Mouse (Mus musculus) midbrain, embryonic 16.5 days (tissue): ENCODE measurements around the gene Gm21680. TPM values are rescaled to one million over a fixed set of nuclear protein-coding genes. Genes with fewer than 3 reads are reported as not detected.
"Not testable (repeated sequence)": the region's sequence is repeated elsewhere in the genome, so short reads cannot be mapped to it uniquely, and the experiment has no call there.

Experiments
- ATAC-seq: fragments of 200-750 bp; cut with Nextera tagmentation; 2 replicates; pipeline ENCODE4 v1.8.0; 2017; ENCODE audit warnings: moderate TSS enrichment
- H3K27ac ChIP-seq: fragments of 300-500 bp; sonication (generic); 2 replicates; pipeline ENCODE4 v1.5.1; 2014; ENCODE audit warnings: mild to moderate bottlenecking, low read length, mixed read lengths
- H3K27me3 ChIP-seq: fragments of 300-500 bp; sonication (generic); 2 replicates; pipeline ENCODE4 v1.6.1; 2014; ENCODE audit warnings: low read depth, low read length, mixed read lengths; ENCODE audit not compliant: control insufficient read depth, insufficient read depth
- H3K36me3 ChIP-seq: fragments of 300-500 bp; sonication (generic); 2 replicates; pipeline ENCODE4 v1.6.1; 2014; ENCODE audit warnings: mild to moderate bottlenecking, low read length, moderate library complexity, mixed read lengths; ENCODE audit not compliant: control insufficient read depth, insufficient read depth
- H3K4me1 ChIP-seq: fragments of 300-500 bp; sonication (generic); 2 replicates; pipeline ENCODE4 v1.6.1; 2014; ENCODE audit warnings: mild to moderate bottlenecking, low read length, mixed read lengths; ENCODE audit not compliant: control insufficient read depth, insufficient read depth
- H3K4me2 ChIP-seq: fragments of 300-500 bp; sonication (generic); 2 replicates; pipeline ENCODE4 v1.6.1; 2014; ENCODE audit warnings: mild to moderate bottlenecking, low read length, mixed read lengths
- H3K4me3 ChIP-seq: fragments of 300-500 bp; sonication (generic); 2 replicates; pipeline ENCODE4 v1.5.1; 2014; ENCODE audit warnings: low read depth, mild to moderate bottlenecking, low read length, moderate library complexity, mixed read lengths
- H3K9ac ChIP-seq: fragments of 300-500 bp; sonication (generic); 2 replicates; pipeline ENCODE4 v1.6.1; 2014; ENCODE audit warnings: low read depth, low read length, mixed read lengths
- H3K9me3 ChIP-seq: fragments of 300-500 bp; sonication (generic); replicated peaks from 2 replicates; pipeline ENCODE4 v1.6.1; 2014; ENCODE audit warnings: mild to moderate bottlenecking, low read length, mixed read lengths; ENCODE audit not compliant: control insufficient read depth, poor library complexity, severe bottlenecking
- WGBS: fragments of 180-500 bp; shearing (Covaris S2); extraction: QIAGEN DNeasy Blood & Tissue Kit; methylation state at CpG from one replicate; pipeline ENCODE4 v1.1.7; 2014; 5-methylcytosine and 5-hydroxymethylcytosine counted together
- polyA plus RNA-seq: library from polyadenylated mRNA; unstranded; fragments of >200 nt; fragmentation: Nextera tagmentation; extraction: Ambion mirVana; gene quantifications from 2 replicates; pipeline ENCODE4 v1.2.1, GENCODE M21; 2015

The Gm21680 gene
- polyA plus RNA-seq, 1 experiment from 2014 or later = 0.43 TPM

- WGBS = 58% methylated on average over 2 of the region's 2 CpGs
- ATAC-seq = not testable (repeated sequence)
These were observed 30.2 kb downstream of the Gm21680 start, which contains the start of gene Gm21663 for GRCm38 (mm10) chr5:25942281-25942680. TSS of gene Gm21663 (minus strand) at chr5:25942381.

More at GRCm38 (mm10) chr5:25942281-25942680, 30.2 kb downstream of the Gm21680 start, which contains the start of gene Gm21663:
- not testable (repeated sequence) for H3K27ac ChIP-seq, H3K4me2 ChIP-seq, H3K9me3 ChIP-seq, H3K27me3 ChIP-seq, H3K4me3 ChIP-seq, H3K9ac ChIP-seq, H3K4me1 ChIP-seq, H3K36me3 ChIP-seq

Other genes with a start within 250 kb of the Gm21680 start
- gene Actr3b, start 212.7 kb downstream of the Gm21680 start, polyA plus RNA-seq = 37.9 and 44.5 TPM in 2 replicates
- gene Gm21663, start 30.3 kb downstream of the Gm21680 start, polyA plus RNA-seq = 0.09 TPM in 1 of 2 replicates, not detected in the other
- 0.25 and 0.27 TPM in 2 replicates for gene Gm21671, start 18.2 kb downstream of the Gm21680 start, polyA plus RNA-seq
- gene Gm21698, start 16.0 kb upstream of the Gm21680 start, polyA plus RNA-seq = 0.20 and 0.30 TPM in 2 replicates
- 0.29 and 0.36 TPM in 2 replicates for gene Gm1979, start 32.1 kb upstream of the Gm21680 start, polyA plus RNA-seq
- 0.14 TPM in 1 of 2 replicates, not detected in the other for gene Gm5862, start 50.3 kb upstream of the Gm21680 start, polyA plus RNA-seq
- 0.13 and 0.15 TPM in 2 replicates for gene Speer4a, start 66.9 kb upstream of the Gm21680 start, polyA plus RNA-seq
- 0.12 and 0.21 TPM in 2 replicates for gene Gm7347, start 85.9 kb upstream of the Gm21680 start, polyA plus RNA-seq
- gene Gm10471, start 116.6 kb upstream of the Gm21680 start, polyA plus RNA-seq = 0.09 and 0.11 TPM in 2 replicates
- gene 5031410I06Rik, start 132.7 kb upstream of the Gm21680 start, polyA plus RNA-seq = 0.09 and 0.16 TPM in 2 replicates
- 0.14 and 0.22 TPM in 2 replicates for gene Gm10220, start 148.8 kb upstream of the Gm21680 start, polyA plus RNA-seq